Mouse (Mus musculus) stomach, postnatal 0 days (tissue): ENCODE data around the gene Slc25a10. TPM values are rescaled to one million over a fixed set of nuclear protein-coding genes. Genes with fewer than 3 reads are reported as not detected.

Source experiments
- ATAC-seq: fragments of 200-750 bp; cut with Nextera tagmentation; 2 replicates; pipeline ENCODE4 v1.8.0; 2017; ENCODE audit not compliant: low FRiP score, low TSS enrichment
- DNase-seq: peaks from one replicate; pipeline ENCODE4 v3.0.0-alpha.2; 2016; ENCODE audit warnings: low spot score
- H3K27ac ChIP-seq: fragments of 300-500 bp; sonication (generic); replicated peaks from 2 replicates; pipeline ENCODE4 v1.5.1; 2014; ENCODE audit warnings: mild to moderate bottlenecking, control low read depth
- H3K27me3 ChIP-seq: fragments of 300-500 bp; sonication (generic); 2 replicates; pipeline ENCODE4 v1.6.1; 2014; ENCODE audit warnings: low read length; ENCODE audit not compliant: control insufficient read depth, insufficient read depth
- H3K36me3 ChIP-seq: fragments of 300-500 bp; sonication (generic); 2 replicates; pipeline ENCODE4 v1.6.1; 2014; ENCODE audit warnings: low read length, mixed read lengths; ENCODE audit not compliant: control insufficient read depth, insufficient read depth
- H3K4me1 ChIP-seq: fragments of 300-500 bp; sonication (generic); replicated peaks from 2 replicates; pipeline ENCODE4 v1.6.1; 2014; ENCODE audit warnings: antibody characterized with exemption; ENCODE audit not compliant: control insufficient read depth, insufficient read depth
- H3K4me2 ChIP-seq: fragments of 300-500 bp; sonication (generic); replicated peaks from 2 replicates; pipeline ENCODE4 v1.6.1; 2014; ENCODE audit warnings: low read depth, mild to moderate bottlenecking, control low read depth, moderate library complexity
- H3K4me3 ChIP-seq: fragments of 300-500 bp; sonication (generic); 2 replicates; pipeline ENCODE4 v1.5.1; 2014; ENCODE audit warnings: low read depth, low read length, control low read depth
- H3K9ac ChIP-seq: fragments of 300-500 bp; sonication (generic); 2 replicates; pipeline ENCODE4 v1.6.1; 2014; ENCODE audit warnings: mild to moderate bottlenecking, low read length, control low read depth, mixed read lengths
- H3K9me3 ChIP-seq: fragments of 300-500 bp; sonication (generic); 2 replicates; pipeline ENCODE4 v1.6.1; 2016; ENCODE audit warnings: low read length; ENCODE audit not compliant: control insufficient read depth
- CTCF ChIP-seq: IDR thresholded peaks from 2 replicates; pipeline ENCODE4 v1.5.1; 2016; ENCODE audit warnings: antibody characterized with exemption, low read depth, mild to moderate bottlenecking, moderate library complexity
- EP300 ChIP-seq: optimal IDR thresholded peaks from 2 replicates; pipeline ENCODE3; 2016; ENCODE audit warnings: antibody characterized with exemption
- WGBS: fragments of 180-500 bp; shearing (Covaris S2); extraction: QIAGEN DNeasy Blood & Tissue Kit; methylation state at CpG from one replicate; pipeline ENCODE4 v1.1.7; 2014; 5-methylcytosine and 5-hydroxymethylcytosine counted together
- polyA plus RNA-seq: library from polyadenylated mRNA; unstranded; fragments of >200 nt; fragmentation: Nextera tagmentation; extraction: Ambion mirVana; gene quantifications from 2 replicates; pipeline ENCODE4 v1.2.1, GENCODE M21; 2015

Slc25a10 gene
- polyA plus RNA-seq, 1 experiment from 2014 or later, result 86.1 TPM

DNA sequence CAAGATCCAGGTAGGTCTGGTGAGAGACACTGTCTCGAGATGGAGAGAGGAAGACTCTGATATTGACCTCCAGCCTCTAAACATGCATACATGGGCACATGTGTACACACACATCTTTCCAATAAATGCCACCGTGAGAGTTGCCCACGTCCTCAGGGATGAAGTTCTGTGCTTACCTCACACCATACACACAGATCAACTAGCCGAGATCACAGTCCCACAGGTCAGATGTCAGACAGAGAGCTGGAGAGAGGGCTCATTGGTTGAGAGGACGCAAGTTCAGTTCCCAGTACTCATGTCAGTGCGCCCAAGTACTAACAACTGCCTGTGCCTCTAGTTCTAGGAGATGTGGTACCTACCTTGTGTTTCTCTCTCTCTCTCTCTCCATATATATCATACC lies 9.4 kb downstream of the Slc25a10 start:
- Histone ChIP-seq H3K36me3 (peaks cover 10% of the 10 kb centered on the region), H3K9me3 (no peaks in the 10 kb centered on the region), H3K27ac (peak overlapping the region; percentile 79), H3K9ac (no peak overlapping the region), H3K4me2 (no peak overlapping the region), H3K27me3 (no peaks in the 10 kb centered on the region), H3K4me3 (no peak overlapping the region), H3K4me1 (no peaks in the 10 kb centered on the region)
- DNase-seq, result no peak
- no peak for ATAC-seq
- TF ChIP-seq EP300 (no peak), CTCF (no peak)
- WGBS, result 49% methylated on average over 6 of the region's 6 CpGs

DNA sequence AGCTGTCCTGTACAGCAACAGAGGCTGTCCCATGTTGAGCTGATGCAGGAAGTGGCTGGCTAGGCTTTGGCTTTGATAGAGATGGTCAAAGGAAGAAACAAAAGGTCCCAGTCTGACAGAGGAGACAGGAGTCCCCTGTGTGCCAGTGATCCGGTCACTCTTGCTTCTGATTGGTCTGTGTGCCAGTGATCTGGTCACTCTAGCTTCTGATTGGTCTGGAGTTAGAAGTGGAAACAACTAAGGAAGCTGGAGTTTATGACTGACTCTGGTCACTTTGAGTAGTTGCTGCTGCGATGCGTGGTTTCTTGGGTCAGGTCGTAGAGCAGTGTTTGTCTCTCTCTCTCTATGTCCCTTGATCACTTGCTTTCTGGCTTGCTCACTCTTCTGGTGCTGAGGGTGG lies 10.1 kb downstream of the Slc25a10 start:
- Histone ChIP-seq H3K9ac (no peak overlapping the region), H3K36me3 (peaks cover 5% of the 10 kb centered on the region), H3K27me3 (no peaks in the 10 kb centered on the region), H3K9me3 (no peaks in the 10 kb centered on the region), H3K4me1 (no peaks in the 10 kb centered on the region), H3K4me2 (no peak overlapping the region), H3K27ac (no peak overlapping the region), H3K4me3 (no peak overlapping the region)
- 78% methylated on average over 4 of the region's 4 CpGs for WGBS
- no peak for DNase-seq
- TF ChIP-seq CTCF, result no peak
- no peak for TF ChIP-seq EP300
- ATAC-seq, result no peak

DNA sequence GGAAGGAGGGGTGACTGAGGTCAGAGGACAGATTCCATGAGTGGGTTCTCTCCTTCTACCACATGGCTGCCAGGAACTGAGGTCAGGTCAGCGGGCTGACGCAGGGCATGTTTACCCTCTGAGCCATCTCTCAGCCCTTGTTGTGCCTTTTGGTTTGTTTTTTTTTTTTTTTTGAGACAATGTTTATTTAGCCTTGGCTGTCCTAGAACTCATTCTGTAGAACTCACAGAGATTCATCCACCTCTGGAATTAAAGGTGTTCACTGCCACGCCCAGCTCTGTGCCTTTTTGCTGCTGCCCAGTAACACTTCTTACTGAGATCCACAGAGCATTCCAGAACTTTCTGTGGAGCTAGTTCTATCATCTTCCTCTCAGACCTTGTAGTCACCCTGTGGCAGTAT lies 14.0 kb downstream of the Slc25a10 start:
- no peaks in the 10 kb centered on the region for H3K27me3 ChIP-seq
- no peak overlapping the region for H3K4me3 ChIP-seq
- H3K9me3 ChIP-seq, result no peaks in the 10 kb centered on the region
- WGBS, result 69% methylated on average over 3 of the region's 3 CpGs
- no peak overlapping the region for H3K9ac ChIP-seq
- H3K4me2 ChIP-seq, result no peak overlapping the region
- no peak for ATAC-seq
- H3K4me1 ChIP-seq, result 0 out of 2 replicates have a peak, but pooled peaks cover 5% of the 10 kb centered on the region
- TF ChIP-seq EP300 (no peak), CTCF (no peak)
- DNase-seq, result no peak
- H3K36me3 ChIP-seq, result no peaks in the 10 kb centered on the region
- no peak overlapping the region for H3K27ac ChIP-seq

DNA sequence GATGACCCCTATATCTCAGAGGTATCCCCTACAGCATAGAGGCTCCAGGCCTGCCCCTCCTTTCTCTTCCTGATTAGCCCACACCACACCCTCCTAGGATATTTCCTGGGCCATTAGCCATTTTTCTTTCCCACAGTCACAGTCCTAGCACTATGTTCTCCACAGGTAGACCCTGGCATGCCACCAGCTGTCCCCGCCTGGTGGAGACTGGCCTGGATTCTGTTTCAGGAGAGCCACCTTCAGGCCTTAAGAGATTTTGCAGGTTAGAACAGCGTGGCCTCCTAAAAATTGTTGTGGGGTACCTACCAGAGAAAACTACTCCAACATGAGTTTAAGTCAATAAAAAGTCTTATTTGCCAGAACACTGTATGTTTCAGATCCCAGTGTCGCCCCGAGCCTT lies 15.3 kb downstream of the Slc25a10 start:
- DNase-seq (peak; percentile 79), ATAC-seq (peak; percentile 72)
- 45% methylated on average over 4 of the region's 4 CpGs for WGBS
- Histone ChIP-seq H3K9ac (no peak overlapping the region), H3K4me2 (no peak overlapping the region), H3K27me3 (no peaks in the 10 kb centered on the region), H3K4me1 (0 out of 2 replicates have a peak, but pooled peaks cover 5% of the 10 kb centered on the region), H3K9me3 (no peaks in the 10 kb centered on the region), H3K36me3 (no peaks in the 10 kb centered on the region), H3K4me3 (no peak overlapping the region), H3K27ac (peak overlapping the region; percentile 83)
- TF ChIP-seq CTCF, result peak; percentile 74
- TF ChIP-seq EP300, result no peak

DNA sequence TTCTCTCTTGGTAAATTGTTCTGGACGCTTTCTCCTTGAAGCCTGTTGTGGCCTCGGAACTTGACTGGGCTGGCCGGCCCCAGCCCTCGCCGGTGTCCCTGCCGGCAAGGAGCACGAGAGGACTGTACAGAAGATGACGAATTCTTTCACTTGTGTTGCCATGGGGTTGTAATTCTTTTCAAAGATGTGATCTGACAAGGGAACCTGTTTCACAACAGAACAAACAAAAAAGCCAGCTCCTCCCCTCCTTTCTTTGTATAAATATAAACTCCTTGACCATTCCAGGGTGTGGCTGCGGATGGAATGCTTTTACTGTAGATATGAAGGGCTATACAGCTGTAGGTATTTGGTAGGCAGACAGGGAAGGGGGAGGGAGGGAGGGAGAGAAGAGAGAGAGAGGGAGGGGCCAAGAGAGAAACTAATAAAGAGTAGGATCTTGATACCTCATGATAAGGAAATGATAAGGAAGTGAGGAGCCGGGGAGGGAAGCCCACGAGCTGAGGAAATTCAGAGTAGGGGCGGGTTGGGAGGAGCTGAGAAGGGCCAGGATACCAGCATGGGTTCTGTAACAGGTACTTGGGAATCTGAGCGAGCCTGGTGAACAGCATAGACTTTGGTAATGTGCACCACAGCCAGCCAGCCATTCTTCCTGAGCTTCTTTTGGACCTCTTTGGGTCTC lies 16.1 kb downstream of the Slc25a10 start:
- H3K27ac ChIP-seq, result peak overlapping the region; percentile 90
- no peak overlapping the region for H3K4me3 ChIP-seq
- 0 out of 2 replicates have a peak, but pooled peaks cover 5% of the 10 kb centered on the region for H3K4me1 ChIP-seq
- TF ChIP-seq CTCF (no peak), EP300 (no peak)
- peak; percentile 88 for ATAC-seq
- peak; percentile 67 for DNase-seq
- no peaks in the 10 kb centered on the region for H3K9me3 ChIP-seq
- WGBS, result 40% methylated on average over 13 of the region's 13 CpGs
- H3K4me2 ChIP-seq, result no peak overlapping the region
- no peak overlapping the region for H3K9ac ChIP-seq
- H3K27me3 ChIP-seq, result no peaks in the 10 kb centered on the region
- no peaks in the 10 kb centered on the region for H3K36me3 ChIP-seq

DNA sequence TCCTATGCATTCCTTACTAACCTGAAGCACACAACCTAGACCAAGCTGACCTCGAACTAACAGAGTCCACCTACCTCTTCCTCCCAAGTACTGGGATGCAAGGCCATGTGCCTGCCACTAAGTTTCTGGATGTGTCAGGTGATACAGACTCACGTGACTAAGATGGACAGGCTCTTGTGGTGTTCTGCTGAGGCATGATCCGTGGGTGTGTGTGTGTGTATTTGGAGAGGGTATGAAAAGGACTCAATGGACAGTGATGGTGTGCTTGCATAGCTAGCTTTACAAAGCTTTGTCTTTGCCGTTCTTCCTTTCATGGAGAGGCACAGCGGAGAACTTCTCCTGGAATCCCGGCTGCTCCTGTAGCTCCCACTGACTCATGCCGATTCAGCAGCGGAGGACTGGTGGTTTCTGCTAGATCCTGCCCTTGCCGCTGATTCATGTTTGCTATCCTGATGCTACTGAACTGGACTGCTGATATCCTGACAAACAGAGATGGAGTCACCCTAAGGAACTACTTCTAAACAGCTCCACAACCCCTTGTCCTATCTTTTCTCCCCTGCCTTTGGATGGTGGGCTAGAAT lies 16.7 kb downstream of the Slc25a10 start:
- H3K27me3 ChIP-seq, result no peaks in the 10 kb centered on the region
- 54% methylated on average over 9 of the region's 9 CpGs for WGBS
- H3K27ac ChIP-seq, result peak overlapping the region; percentile 90
- no peaks in the 10 kb centered on the region for H3K9me3 ChIP-seq
- H3K9ac ChIP-seq, result no peak overlapping the region
- 0 out of 2 replicates have a peak, but pooled peaks cover 5% of the 10 kb centered on the region for H3K4me1 ChIP-seq
- TF ChIP-seq CTCF (no peak), EP300 (no peak)
- no peak overlapping the region for H3K4me3 ChIP-seq
- DNase-seq (peak; percentile 57), ATAC-seq (peak; percentile 39)
- no peaks in the 10 kb centered on the region for H3K36me3 ChIP-seq
- no peak overlapping the region for H3K4me2 ChIP-seq
